Mouse (Mus musculus): ENCODE measurements around the gene Fau. TPM values are rescaled to one million over a fixed set of nuclear protein-coding genes. Genes with fewer than 3 reads are reported as not detected.

Gene Fau
- 699 and 700 TPM in 2 replicates for polyA plus RNA-seq (2016; fragmentation: Nextera tagmentation; extraction: Ambion mirVana)

GRCm38 (mm10) chr19:6057313-6058096 lies at the start of gene Fau, which contains the start of gene Mrpl49:
Fau (plus strand) TSS chr19:6057844.
Mrpl49 (minus strand) TSS chr19:6057785.
- peaks cover 64% of the 10 kb centered on the region for H3K36me3 ChIP-seq
- no peaks in the 10 kb centered on the region for H3K9me3 ChIP-seq (replicated peaks)
- ATAC-seq = peak; percentile 82
- H3K27ac ChIP-seq = peak within 1 kb of the TSS; percentile 86
- peak within 1 kb of the TSS; percentile 94 for H3K9ac ChIP-seq
- under 1% methylated on average over 63 of the region's 63 CpGs for WGBS (ENCODE audit: insufficient replicate concordance)
- H3K27me3 ChIP-seq (replicated peaks) = no peaks in the 10 kb centered on the region
- peak within 1 kb of the TSS; percentile 95 for H3K4me3 ChIP-seq
- H3K4me1 ChIP-seq = peaks cover 61% of the 10 kb centered on the region
- peak within 1 kb of the TSS; percentile 86 for H3K4me2 ChIP-seq

GRCm38 (mm10) chr19:6009137-6009536 lies 48.5 kb upstream of the Fau start:
- Histone ChIP-seq H3K36me3 (peaks cover 88% of the 10 kb centered on the region), H3K4me1 (peaks cover 36% of the 10 kb centered on the region), H3K9ac (no peak overlapping the region), H3K27me3 (replicated peaks) (no peaks in the 10 kb centered on the region), H3K27ac (no peak overlapping the region), H3K9me3 (replicated peaks) (no peaks in the 10 kb centered on the region), H3K4me3 (no peak overlapping the region), H3K4me2 (no peak overlapping the region)
- ATAC-seq = no peak
- WGBS (ENCODE audit: insufficient replicate concordance) = 85% methylated on average over 8 of the region's 8 CpGs

GRCm38 (mm10) chr19:6013691-6014090 lies 44.0 kb upstream of the Fau start:
- ATAC-seq = no peak
- WGBS (ENCODE audit: insufficient replicate concordance) = 79% methylated on average over 10 of the region's 10 CpGs
- H3K9ac ChIP-seq = peak overlapping the region; percentile 87

GRCm38 (mm10) chr19:6014991-6015510 lies 42.6 kb upstream of the Fau start:
- Histone ChIP-seq H3K36me3 (peaks cover 39% of the 10 kb centered on the region), H3K27me3 (replicated peaks) (no peaks in the 10 kb centered on the region), H3K9me3 (replicated peaks) (no peaks in the 10 kb centered on the region), H3K4me1 (peaks cover 88% of the 10 kb centered on the region), H3K9ac (peak overlapping the region; percentile 87), H3K4me2 (peak overlapping the region; percentile 95), H3K27ac (peak overlapping the region; percentile 93), H3K4me3 (peak overlapping the region; percentile 78)
- 2% methylated on average over 18 of the region's 18 CpGs for WGBS (ENCODE audit: insufficient replicate concordance)
- peak; percentile 95 for ATAC-seq

More at GRCm38 (mm10) chr19:6013691-6014090, 44.0 kb upstream of the Fau start:
- H3K4me3 ChIP-seq = peak overlapping the region; percentile 78
- H3K9me3 ChIP-seq (replicated peaks) = no peaks in the 10 kb centered on the region
- H3K27ac ChIP-seq = peak overlapping the region; percentile 93
- peaks cover 51% of the 10 kb centered on the region for H3K36me3 ChIP-seq
- peaks cover 76% of the 10 kb centered on the region for H3K4me1 ChIP-seq
- H3K4me2 ChIP-seq = peak overlapping the region; percentile 95
- no peaks in the 10 kb centered on the region for H3K27me3 ChIP-seq (replicated peaks)

- peak within 1 kb of the TSS; percentile 87 for H3K9ac ChIP-seq
- WGBS (ENCODE audit: insufficient replicate concordance) = 4% methylated on average over 40 of the region's 40 CpGs
- peak within 1 kb of the TSS; percentile 78 for H3K4me3 ChIP-seq
- peak within 1 kb of the TSS; percentile 93 for H3K27ac ChIP-seq
- H3K36me3 ChIP-seq = peaks cover 32% of the 10 kb centered on the region
- H3K9me3 ChIP-seq (replicated peaks) = no peaks in the 10 kb centered on the region
- H3K4me1 ChIP-seq = peaks cover 91% of the 10 kb centered on the region
- peak; percentile 77 for ATAC-seq
- peak within 1 kb of the TSS; percentile 95 for H3K4me2 ChIP-seq
- H3K27me3 ChIP-seq (replicated peaks) = no peaks in the 10 kb centered on the region
These were observed 41.9 kb upstream of the Fau start, which contains the start of gene Capn1 for GRCm38 (mm10) chr19:6015511-6016315. Capn1 (minus strand) TSS chr19:6015897.

- peak overlapping the region; percentile 93 for H3K27ac ChIP-seq
- peak overlapping the region; percentile 95 for H3K4me2 ChIP-seq
- H3K9ac ChIP-seq = peak overlapping the region; percentile 31
- H3K4me1 ChIP-seq = peaks cover 83% of the 10 kb centered on the region
- WGBS (ENCODE audit: insufficient replicate concordance) = 65% methylated on average over 7 of the region's 7 CpGs
- H3K4me3 ChIP-seq = peak overlapping the region; percentile 78
- H3K9me3 ChIP-seq (replicated peaks) = no peaks in the 10 kb centered on the region
- no peak for ATAC-seq
- no peaks in the 10 kb centered on the region for H3K27me3 ChIP-seq (replicated peaks)
- H3K36me3 ChIP-seq = peaks cover 24% of the 10 kb centered on the region
These were observed 41.1 kb upstream of the Fau start for GRCm38 (mm10) chr19:6016532-6016931.

- H3K36me3 ChIP-seq = peaks cover 5% of the 10 kb centered on the region
- H3K4me3 ChIP-seq = peak overlapping the region; percentile 24
- H3K9me3 ChIP-seq (replicated peaks) = no peaks in the 10 kb centered on the region
- peak overlapping the region; percentile 69 for H3K27ac ChIP-seq
- peaks cover 72% of the 10 kb centered on the region for H3K4me1 ChIP-seq
- peak overlapping the region; percentile 59 for H3K4me2 ChIP-seq
- peaks cover 6% of the 10 kb centered on the region; the same call in 1 of the 2 replicates for H3K27me3 ChIP-seq (replicated peaks)
- peak; percentile 40 for ATAC-seq
- H3K9ac ChIP-seq = peak overlapping the region; percentile 29
- WGBS (ENCODE audit: insufficient replicate concordance) = 20% methylated on average over 15 of the region's 15 CpGs
These were observed 39.2 kb upstream of the Fau start for GRCm38 (mm10) chr19:6018142-6019089.

- ATAC-seq = no peak
- no peak overlapping the region for H3K27ac ChIP-seq
- H3K36me3 ChIP-seq = no peaks in the 10 kb centered on the region
- H3K27me3 ChIP-seq (replicated peaks) = peaks cover 13% of the 10 kb centered on the region; the same call in 1 of the 2 replicates
- H3K9ac ChIP-seq = no peak overlapping the region
- no peak overlapping the region for H3K4me3 ChIP-seq
- H3K4me2 ChIP-seq = no peak overlapping the region
- WGBS (ENCODE audit: insufficient replicate concordance) = 39% methylated on average over 3 of the region's 3 CpGs
- H3K9me3 ChIP-seq (replicated peaks) = no peaks in the 10 kb centered on the region
- peaks cover 57% of the 10 kb centered on the region for H3K4me1 ChIP-seq
These were observed 37.4 kb upstream of the Fau start for GRCm38 (mm10) chr19:6020276-6020675.

GRCm38 (mm10) chr19:6023059-6023458 lies 34.6 kb upstream of the Fau start:
- no peaks in the 10 kb centered on the region for H3K9me3 ChIP-seq (replicated peaks)
- no peak overlapping the region for H3K27ac ChIP-seq
- WGBS (ENCODE audit: insufficient replicate concordance) = 60% methylated on average over 8 of the region's 8 CpGs
- peaks cover 31% of the 10 kb centered on the region for H3K4me1 ChIP-seq
- H3K36me3 ChIP-seq = no peaks in the 10 kb centered on the region
- peaks cover 13% of the 10 kb centered on the region; the same call in 1 of the 2 replicates for H3K27me3 ChIP-seq (replicated peaks)
- no peak overlapping the region for H3K4me3 ChIP-seq
- H3K9ac ChIP-seq = no peak overlapping the region
- ATAC-seq = no peak
- H3K4me2 ChIP-seq = no peak overlapping the region

- Histone ChIP-seq H3K4me2 (no peak overlapping the region), H3K4me3 (no peak overlapping the region), H3K36me3 (no peaks in the 10 kb centered on the region), H3K27me3 (replicated peaks) (peaks cover 15% of the 10 kb centered on the region; the same call in 1 of the 2 replicates), H3K9me3 (replicated peaks) (no peaks in the 10 kb centered on the region), H3K27ac (no peak overlapping the region), H3K9ac (no peak overlapping the region), H3K4me1 (peaks cover 22% of the 10 kb centered on the region)
- ATAC-seq = no peak
- 68% methylated on average over 7 of the region's 7 CpGs for WGBS (ENCODE audit: insufficient replicate concordance)
These were observed 33.7 kb upstream of the Fau start for GRCm38 (mm10) chr19:6023930-6024329.

GRCm38 (mm10) chr19:6028991-6029390 lies 28.7 kb upstream of the Fau start:
- H3K27me3 ChIP-seq (replicated peaks) = peaks cover 12% of the 10 kb centered on the region; the same call in 1 of the 2 replicates
- no peak for ATAC-seq
- no peaks in the 10 kb centered on the region for H3K36me3 ChIP-seq
- no peak overlapping the region for H3K9ac ChIP-seq
- 65% methylated on average over 6 of the region's 6 CpGs for WGBS (ENCODE audit: insufficient replicate concordance)
- H3K4me2 ChIP-seq = no peak overlapping the region
- H3K4me1 ChIP-seq = peaks cover 4% of the 10 kb centered on the region; the same call in 1 of the 2 replicates
- H3K9me3 ChIP-seq (replicated peaks) = no peaks in the 10 kb centered on the region
- H3K4me3 ChIP-seq = no peak overlapping the region
- H3K27ac ChIP-seq = no peak overlapping the region
